In the genomic region with DNA sequence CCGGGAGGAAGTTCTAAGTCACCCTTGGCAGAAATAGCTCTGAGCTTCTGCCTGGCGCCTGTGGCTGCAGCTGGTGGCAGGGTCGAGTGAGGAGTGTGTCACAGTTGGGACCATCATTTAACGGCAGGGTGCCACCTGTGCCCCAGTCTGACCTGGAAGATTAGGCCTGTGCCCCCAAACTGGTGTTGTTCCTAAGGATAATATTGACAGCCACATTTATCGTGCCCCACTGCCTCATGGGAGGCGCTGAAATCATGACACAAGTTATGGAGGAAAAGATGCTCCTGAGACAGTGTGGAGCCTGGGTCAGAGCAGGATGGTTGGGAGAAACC, we compare ENCODE assay signal across 24 mouse cellular contexts. TPM values are rescaled to one million over a fixed set of nuclear protein-coding genes. Genes with fewer than 3 reads are reported as not detected.
DNase-seq lines count a peak whose midpoint lies in the region; ATAC-seq and TF ChIP-seq lines count a peak whose summit lies in the region.
"Had no signal": no experiment of that assay in that cellular context is flagged by ENCODE, and none has a peak within 500 bp of the region (broad histone marks: within the 10 kb centered on the region; RNA-seq: fewer than 3 reads in every experiment).

No protein-coding gene starts in this region.

- H3ac ChIP-seq in myocyte (ENCODE audit: control insufficient read depth, insufficient read length) = no peak overlapping the region

- no peak for TF ChIP-seq POLR2A in myocyte (IDR thresholded peaks at IDR 0.05; ENCODE audit: insufficient read length, low read depth)

- no peak overlapping the region for H3K4me2 ChIP-seq in forebrain, embryonic 12.5 days
- H3K4me2 ChIP-seq in midbrain, embryonic 13.5 days (replicated peaks) = no peak overlapping the region
- no peak overlapping the region for H3K4me2 ChIP-seq in midbrain, embryonic 11.5 days
- H3K4me2 ChIP-seq in myocyte (ENCODE audit: low read depth) = no peak overlapping the region
- H3K4me2 ChIP-seq: embryonic facial prominence, embryonic 15.5 days had no signal

- H3K27me3 ChIP-seq in forebrain, embryonic 10.5 days (ENCODE audit: poor library complexity, severe bottlenecking) = 0 out of 2 replicates have a peak, but pooled peaks cover under 1% of the 10 kb centered on the region
- 0 out of 2 replicates have a peak, but pooled peaks cover 7% of the 10 kb centered on the region for H3K27me3 ChIP-seq in forebrain, embryonic 12.5 days
- H3K27me3 ChIP-seq in midbrain, embryonic 13.5 days = no peaks in the 10 kb centered on the region
- no peaks in the 10 kb centered on the region for H3K27me3 ChIP-seq in midbrain, embryonic 11.5 days (ENCODE audit: control insufficient read depth, insufficient read depth, low read length)
- H3K27me3 ChIP-seq in myocyte (ENCODE audit: control insufficient read depth, insufficient read depth, insufficient read length) = no peaks in the 10 kb centered on the region
- H3K27me3 ChIP-seq: embryonic facial prominence, embryonic 15.5 days had no signal

- no peaks in the 10 kb centered on the region for H3K79me2 ChIP-seq in myocyte (ENCODE audit: control insufficient read depth, insufficient read depth)

- no peak overlapping the region for H3K4me3 ChIP-seq in forebrain, embryonic 10.5 days
- H3K4me3 ChIP-seq in forebrain, embryonic 12.5 days (replicated peaks) = no peak overlapping the region
- no peak overlapping the region for H3K4me3 ChIP-seq in midbrain, embryonic 13.5 days (replicated peaks)
- no peak overlapping the region for H3K4me3 ChIP-seq in midbrain, embryonic 11.5 days (ENCODE audit: low read depth, low read length)
- H3K4me3 ChIP-seq in myocyte = no peak overlapping the region
- H3K4me3 ChIP-seq: embryonic facial prominence, embryonic 15.5 days; layer of hippocampus, adult 2 months had no signal

- no peak for ATAC-seq in forebrain, embryonic 12.5 days (ENCODE audit: low FRiP score)
- no peak for ATAC-seq in midbrain, embryonic 13.5 days
- ATAC-seq in midbrain, embryonic 11.5 days (ENCODE audit: low FRiP score) = no peak
- ATAC-seq: lung, postnatal 0 days had no signal

- WGBS in forebrain, embryonic 10.5 days = 82% methylated on average over 6 of the region's 6 CpGs
- WGBS in forebrain, embryonic 12.5 days = 78% methylated on average over 6 of the region's 6 CpGs
- WGBS in midbrain, embryonic 13.5 days = 76% methylated on average over 6 of the region's 6 CpGs
- WGBS in midbrain, embryonic 11.5 days = 77% methylated on average over 6 of the region's 6 CpGs

- H3K4me1 ChIP-seq in forebrain, embryonic 10.5 days = peaks cover 29% of the 10 kb centered on the region
- H3K4me1 ChIP-seq in forebrain, embryonic 12.5 days = peaks cover 5% of the 10 kb centered on the region; the same call in 1 of the 2 replicates
- H3K4me1 ChIP-seq in midbrain, embryonic 13.5 days (replicated peaks) = peaks cover 10% of the 10 kb centered on the region
- H3K4me1 ChIP-seq in midbrain, embryonic 11.5 days (ENCODE audit: control insufficient read depth, insufficient read depth, low read length) = no peaks in the 10 kb centered on the region; the same call in 1 of the 2 replicates
- H3K4me1 ChIP-seq: embryonic facial prominence, embryonic 15.5 days had no signal

- no peak for DNase-seq in forebrain, embryonic 10.5 days (ENCODE audit: extremely low spot score, low spot score)
- DNase-seq in midbrain, embryonic 11.5 days (ENCODE audit: low spot score, missing footprints) = no peak
- no peak for DNase-seq in kidney, adult 8-10 months
- no peak for DNase-seq in ovary, adult 18-20 months (ENCODE audit: low spot score)
- DNase-seq in cerebellum, postnatal 4 days (ENCODE audit: low spot score in 2 of 2) = no peak
- DNase-seq: adrenal gland, postnatal 25 days; cerebellum, adult 18-20 months; cerebellum, postnatal 25 days; gastrocnemius, postnatal 10 days; heart, adult 18-20 months; kidney, adult 18-20 months; kidney, postnatal 14 days had no signal

- no peak overlapping the region for H3K9ac ChIP-seq in forebrain, embryonic 12.5 days
- 0 out of 2 replicates have a peak overlapping the region, but pooled peaks have one; percentile 4 for H3K9ac ChIP-seq in midbrain, embryonic 13.5 days (replicated peaks)
- H3K9ac ChIP-seq in midbrain, embryonic 11.5 days (ENCODE audit: low read length) = no peak overlapping the region
- H3K9ac ChIP-seq: embryonic facial prominence, embryonic 15.5 days had no signal

- peak overlapping the region; percentile 9; the same call in 1 of the 2 replicates for H3K27ac ChIP-seq in forebrain, embryonic 10.5 days
- H3K27ac ChIP-seq in forebrain, embryonic 12.5 days = no peak overlapping the region
- H3K27ac ChIP-seq in midbrain, embryonic 13.5 days = no peak overlapping the region
- no peak overlapping the region for H3K27ac ChIP-seq in midbrain, embryonic 11.5 days (ENCODE audit: low read depth, low read length)
- H3K27ac ChIP-seq: embryonic facial prominence, embryonic 15.5 days; layer of hippocampus, adult 2 months; stomach, postnatal 0 days had no signal

- peaks cover 3% of the 10 kb centered on the region; the same call in 1 of the 2 replicates for H3K9me3 ChIP-seq in forebrain, embryonic 10.5 days
- H3K9me3 ChIP-seq in forebrain, embryonic 12.5 days = no peaks in the 10 kb centered on the region
- no peaks in the 10 kb centered on the region for H3K9me3 ChIP-seq in midbrain, embryonic 13.5 days
- no peaks in the 10 kb centered on the region for H3K9me3 ChIP-seq in midbrain, embryonic 11.5 days (ENCODE audit: control insufficient read depth, low read length)
- H3K9me3 ChIP-seq: embryonic facial prominence, embryonic 15.5 days had no signal

- no peaks in the 10 kb centered on the region for H3K36me3 ChIP-seq in forebrain, embryonic 10.5 days (replicated peaks)
- no peaks in the 10 kb centered on the region for H3K36me3 ChIP-seq in forebrain, embryonic 12.5 days (replicated peaks)
- H3K36me3 ChIP-seq in midbrain, embryonic 13.5 days = no peaks in the 10 kb centered on the region
- no peaks in the 10 kb centered on the region for H3K36me3 ChIP-seq in midbrain, embryonic 11.5 days (ENCODE audit: control insufficient read depth, insufficient read depth, low read length)
- H3K36me3 ChIP-seq in myocyte (ENCODE audit: control insufficient read depth, insufficient read depth) = no peaks in the 10 kb centered on the region
- H3K36me3 ChIP-seq: embryonic facial prominence, embryonic 15.5 days had no signal

TF ChIP-seq in myocyte, 11 proteins besides CTCF, POLR2A, EP300 and RAD21:
- TF ChIP-seq USF1 (IDR thresholded peaks at IDR 0.05; ENCODE audit: low read depth) (no peak), MYOD1 (IDR thresholded peaks at IDR 0.05; ENCODE audit: control insufficient read depth in 1 of 3, insufficient read length in 2 of 3, low read depth in 2 of 3) (peak in 2 of 3 experiments; percentile 11 to 78)
TF ChIP-seq in myocyte: peak in this region for 1.

RNA-seq across cellular contexts. Expression of a gene that starts 16.0 kb away (rescaled TPM):
- 60.1 and 62.6 TPM in 2 replicates for polyA plus RNA-seq in forebrain, embryonic 10.5 days (2016; fragmentation: Nextera tagmentation; extraction: Ambion mirVana)
- 46.9 and 50.9 TPM in 2 replicates for polyA plus RNA-seq in forebrain, embryonic 12.5 days (2016; fragmentation: Nextera tagmentation; extraction: Ambion mirVana)
- 51.0 and 51.6 TPM in 2 replicates for polyA plus RNA-seq in midbrain, embryonic 13.5 days (2015; fragmentation: Nextera tagmentation; extraction: Ambion mirVana)
- 38.8 and 40.5 TPM in 2 replicates for polyA plus RNA-seq in midbrain, embryonic 11.5 days (2014; fragmentation: Nextera tagmentation; extraction: Ambion mirVana)
- polyA plus RNA-seq in myocyte (2012; fragmentation: generic; extraction: Trizol) = 24.4 TPM

RNA-seq across cellular contexts. Expression of a gene that starts 22.2 kb away (rescaled TPM):
- 4.7 and 5.4 TPM in 2 replicates for polyA plus RNA-seq in forebrain, embryonic 10.5 days (2016; fragmentation: Nextera tagmentation; extraction: Ambion mirVana)
- polyA plus RNA-seq in forebrain, embryonic 12.5 days (2016; fragmentation: Nextera tagmentation; extraction: Ambion mirVana) = 0.77 and 2.0 TPM in 2 replicates
- 0.43 and 0.67 TPM in 2 replicates for polyA plus RNA-seq in midbrain, embryonic 13.5 days (2015; fragmentation: Nextera tagmentation; extraction: Ambion mirVana)
- 2.8 and 3.3 TPM in 2 replicates for polyA plus RNA-seq in midbrain, embryonic 11.5 days (2014; fragmentation: Nextera tagmentation; extraction: Ambion mirVana)
- not detected for polyA plus RNA-seq in myocyte (2012; fragmentation: generic; extraction: Trizol)
- polyA plus RNA-seq: embryonic facial prominence, embryonic 15.5 days; frontal cortex, adult 2 months had no signal

RNA-seq across cellular contexts. Expression of a gene that starts 36.3 kb away (rescaled TPM):
- 0.07 TPM in 1 of 2 replicates, not detected in the other for polyA plus RNA-seq in forebrain, embryonic 10.5 days (2016; fragmentation: Nextera tagmentation; extraction: Ambion mirVana)
- polyA plus RNA-seq in forebrain, embryonic 12.5 days (2016; fragmentation: Nextera tagmentation; extraction: Ambion mirVana) = not detected in 2 replicates
- 0.07 and 0.13 TPM in 2 replicates for polyA plus RNA-seq in midbrain, embryonic 13.5 days (2015; fragmentation: Nextera tagmentation; extraction: Ambion mirVana)
- 0.07 TPM in 1 of 2 replicates, not detected in the other for polyA plus RNA-seq in midbrain, embryonic 11.5 days (2014; fragmentation: Nextera tagmentation; extraction: Ambion mirVana)
- not detected for polyA plus RNA-seq in myocyte (2012; fragmentation: generic; extraction: Trizol)
- polyA plus RNA-seq: forebrain, embryonic 11.5 days; heart, postnatal 0 days; hindbrain, embryonic 11.5 days; lung, postnatal 0 days; neural tube, embryonic 11.5 days had no signal

RNA-seq across cellular contexts. Expression of a gene that starts 41.5 kb away (rescaled TPM):
- 22.9 and 26.5 TPM in 2 replicates for polyA plus RNA-seq in forebrain, embryonic 10.5 days (2016; fragmentation: Nextera tagmentation; extraction: Ambion mirVana)
- polyA plus RNA-seq in forebrain, embryonic 12.5 days (2016; fragmentation: Nextera tagmentation; extraction: Ambion mirVana) = 27.7 and 31.7 TPM in 2 replicates
- 37.1 and 38.4 TPM in 2 replicates for polyA plus RNA-seq in midbrain, embryonic 13.5 days (2015; fragmentation: Nextera tagmentation; extraction: Ambion mirVana)
- polyA plus RNA-seq in midbrain, embryonic 11.5 days (2014; fragmentation: Nextera tagmentation; extraction: Ambion mirVana) = 19.5 and 22.3 TPM in 2 replicates
- 7.6 TPM for polyA plus RNA-seq in myocyte (2012; fragmentation: generic; extraction: Trizol)
